Mouse (Mus musculus) MEL (cell line): ENCODE results near the gene Prkce. TPM values are rescaled to one million over a fixed set of nuclear protein-coding genes. Genes with fewer than 3 reads are reported as not detected.

Source experiments
- DNase-seq: peaks from one replicate; pipeline ENCODE4 v3.0.0; 2011; ENCODE audit warnings: low read depth, low spot score
- H3K27ac ChIP-seq: 2 replicates; pipeline ENCODE4 v1.5.1; 2012; ENCODE audit warnings: low read depth, mild to moderate bottlenecking, control low read depth, low read length, moderate library complexity; ENCODE audit not compliant: control insufficient read depth
- H3K27me3 ChIP-seq, 2 experiments: fragments of 150-350 bp in 1 of 2; sonication (generic) in 1 of 2; 2 replicates each; pipeline ENCODE4 v1.6.1; 2012; ENCODE audit warnings: low read length in 2 of 2, mild to moderate bottlenecking in 2 of 2, improper control_type of control experiment in 1 of 2, moderate library complexity in 1 of 2; ENCODE audit not compliant: insufficient read depth in 2 of 2, control insufficient read depth in 1 of 2
- H3K36me3 ChIP-seq, 2 experiments: 2 replicates each; pipeline ENCODE4 v1.6.1; 2012 to 2014; ENCODE audit warnings: low read length in 2 of 2, improper control_type of control experiment in 1 of 2, inconsistent platforms in 1 of 2, mild to moderate bottlenecking in 1 of 2; ENCODE audit not compliant: insufficient read depth in 2 of 2, control insufficient read depth in 1 of 2
- H3K4me1 ChIP-seq, 2 experiments: fragments of 150-350 bp in 1 of 2; sonication (generic) in 1 of 2; 2 replicates each; pipeline ENCODE4 v1.6.1; 2012; ENCODE audit warnings: low read length in 2 of 2, improper control_type of control experiment in 1 of 2, mild to moderate bottlenecking in 1 of 2; ENCODE audit not compliant: insufficient read depth in 2 of 2, control insufficient read depth in 1 of 2
- H3K4me3 ChIP-seq, 2 experiments: fragments of 150-350 bp in 1 of 2; sonication (generic) in 1 of 2; 2 replicates each; pipeline ENCODE4 v1.5.1; 2012; ENCODE audit warnings: low read depth in 2 of 2, low read length in 2 of 2, mild to moderate bottlenecking in 2 of 2, moderate library complexity in 2 of 2, control low read depth in 1 of 2, improper control_type of control experiment in 1 of 2; ENCODE audit not compliant: control insufficient read depth in 1 of 2, insufficient read depth in 1 of 2
- H3K79me2 ChIP-seq: 2 replicates; pipeline ENCODE4 v1.6.1; 2012; ENCODE audit warnings: mild to moderate bottlenecking, low read length, moderate library complexity; ENCODE audit not compliant: control insufficient read depth, poor library complexity, insufficient read depth
- H3K9ac ChIP-seq: 2 replicates; pipeline ENCODE4 v1.6.1; 2012; ENCODE audit warnings: low read depth, mild to moderate bottlenecking, control low read depth, low read length, moderate library complexity; ENCODE audit not compliant: control insufficient read depth, poor library complexity, severe bottlenecking
- H3K9me3 ChIP-seq: fragments of 150-350 bp; sonication (generic); replicated peaks from 2 replicates; pipeline ENCODE4 v1.6.1; 2012; ENCODE audit warnings: mild to moderate bottlenecking, low read length, improper control_type of control experiment, moderate library complexity; ENCODE audit not compliant: insufficient read depth
- BHLHE40 ChIP-seq: IDR thresholded peaks from 2 replicates; pipeline ENCODE4 v1.6.1; 2012; ENCODE audit warnings: low read depth, mild to moderate bottlenecking, inconsistent platforms, low read length, improper control_type of control experiment, borderline replicate concordance
- CHD1 ChIP-seq: IDR thresholded peaks from 2 replicates; pipeline ENCODE4 v1.6.1; 2012; ENCODE audit warnings: low read depth, mild to moderate bottlenecking, inconsistent platforms, low read length, improper control_type of control experiment
- CHD2 ChIP-seq: IDR thresholded peaks from 2 replicates; pipeline ENCODE4 v1.6.1; 2011; ENCODE audit warnings: low read length, improper control_type of control experiment
- CTCF ChIP-seq, 3 experiments: IDR thresholded peaks in 2 of 3; conservative IDR thresholded peaks in 1 of 3; 2 replicates each; pipeline ENCODE4 v1.5.1; 2011 to 2012; ENCODE audit warnings: low read length in 3 of 3, low read depth in 2 of 3, mild to moderate bottlenecking in 2 of 3, improper control_type of control experiment in 1 of 3, inconsistent platforms in 1 of 3, mixed read lengths in 1 of 3, moderate library complexity in 1 of 3; ENCODE audit not compliant: control insufficient read depth in 1 of 3, insufficient read depth in 1 of 3, poor library complexity in 1 of 3, severe bottlenecking in 1 of 3
- E2F4 ChIP-seq: IDR thresholded peaks from 2 replicates; pipeline ENCODE4 v1.6.1; 2011; ENCODE audit warnings: low read depth, low read length, improper control_type of control experiment, borderline replicate concordance
- EP300 ChIP-seq, 2 experiments: IDR thresholded peaks; 2 replicates each; pipeline ENCODE4 v1.6.1; 2011; ENCODE audit warnings: improper control_type of control experiment in 2 of 2, low read length in 2 of 2, low read depth in 1 of 2, mild to moderate bottlenecking in 1 of 2
- ETS1 ChIP-seq: IDR thresholded peaks from 2 replicates; pipeline ENCODE4 v1.6.1; 2012; ENCODE audit warnings: low read depth, mild to moderate bottlenecking, inconsistent platforms, low read length, improper control_type of control experiment, moderate library complexity
- GABPA ChIP-seq: IDR thresholded peaks from 2 replicates; pipeline ENCODE4 v1.6.1; 2012; ENCODE audit warnings: low read depth, mild to moderate bottlenecking, inconsistent platforms, low read length, improper control_type of control experiment, moderate library complexity
- GATA1 ChIP-seq: IDR thresholded peaks from 2 replicates; pipeline ENCODE4 v1.6.1; 2011; ENCODE audit warnings: low read depth, low read length, improper control_type of control experiment
- HCFC1 ChIP-seq: IDR thresholded peaks from 2 replicates; pipeline ENCODE4 v1.6.1; 2012; ENCODE audit warnings: low read depth, mild to moderate bottlenecking, inconsistent platforms, low read length, improper control_type of control experiment, moderate library complexity
- JUND ChIP-seq: IDR thresholded peaks from 2 replicates; pipeline ENCODE4 v1.6.1; 2011; ENCODE audit warnings: low read depth, mild to moderate bottlenecking, improper control_type of control experiment, low read length
- KAT2A ChIP-seq: conservative IDR thresholded peaks from 2 replicates; pipeline ENCODE4 v1.6.1; 2012; ENCODE audit warnings: low read depth, low read length, improper control_type of control experiment, inconsistent platforms
- MAFK ChIP-seq: IDR thresholded peaks from 2 replicates; pipeline ENCODE4 v1.6.1; 2011; ENCODE audit warnings: low read depth, mild to moderate bottlenecking, low read length, improper control_type of control experiment, borderline replicate concordance
- MAX ChIP-seq: IDR thresholded peaks from 2 replicates; pipeline ENCODE4 v1.6.1; 2011; ENCODE audit warnings: low read length, improper control_type of control experiment
- MAZ ChIP-seq: IDR thresholded peaks from 2 replicates; pipeline ENCODE4 v1.6.1; 2012; ENCODE audit warnings: low read depth, mild to moderate bottlenecking, inconsistent platforms, low read length, improper control_type of control experiment
- MEF2A ChIP-seq: IDR thresholded peaks from 2 replicates; pipeline ENCODE4 v1.6.1; 2014; ENCODE audit warnings: low read depth, mild to moderate bottlenecking, inconsistent platforms, low read length, improper control_type of control experiment; ENCODE audit not compliant: poor library complexity, insufficient replicate concordance, severe bottlenecking; ENCODE audit errors: extremely low read depth
- MXI1 ChIP-seq: IDR thresholded peaks from 2 replicates; pipeline ENCODE4 v1.6.1; 2011; ENCODE audit warnings: mild to moderate bottlenecking, low read depth, low read length, improper control_type of control experiment
- MYB ChIP-seq: IDR thresholded peaks from 2 replicates; pipeline ENCODE4 v1.6.1; 2011; ENCODE audit warnings: mild to moderate bottlenecking, low read depth, low read length, improper control_type of control experiment
- MYC ChIP-seq: IDR thresholded peaks from 2 replicates; pipeline ENCODE4 v1.6.1; 2011; ENCODE audit warnings: low read depth, mild to moderate bottlenecking, low read length, improper control_type of control experiment, moderate library complexity
- NELFE ChIP-seq: IDR thresholded peaks from 2 replicates; pipeline ENCODE4 v1.6.1; 2011; ENCODE audit warnings: low read depth, low read length, improper control_type of control experiment
- NRF1 ChIP-seq: IDR thresholded peaks from 2 replicates; pipeline ENCODE4 v1.6.1; 2014; ENCODE audit warnings: low read depth, mild to moderate bottlenecking, inconsistent platforms, low read length, improper control_type of control experiment, moderate library complexity; ENCODE audit not compliant: poor library complexity, insufficient read depth, severe bottlenecking
- POLR2A ChIP-seq, 2 experiments: IDR thresholded peaks; 2 replicates each; pipeline ENCODE4 v1.6.1; 2011 to 2012; ENCODE audit warnings: low read length in 2 of 2, mild to moderate bottlenecking in 2 of 2, control low read depth in 1 of 2, improper control_type of control experiment in 1 of 2, low read depth in 1 of 2, moderate library complexity in 1 of 2; ENCODE audit not compliant: control insufficient read depth in 1 of 2, insufficient read depth in 1 of 2, poor library complexity in 1 of 2
- POLR2AphosphoS2 ChIP-seq: IDR thresholded peaks from 2 replicates; pipeline ENCODE4 v1.6.1; 2011; ENCODE audit warnings: low read length, improper control_type of control experiment
- POLR2AphosphoS5 ChIP-seq: IDR thresholded peaks from 2 replicates; pipeline ENCODE4 v1.6.1; 2012; ENCODE audit warnings: low read depth, borderline replicate concordance, mild to moderate bottlenecking, inconsistent platforms, low read length, moderate library complexity, mixed read lengths
- RAD21 ChIP-seq: IDR thresholded peaks from 2 replicates; pipeline ENCODE4 v1.6.1; 2011; ENCODE audit warnings: mild to moderate bottlenecking, low read depth, low read length, improper control_type of control experiment
- RCOR1 ChIP-seq: IDR thresholded peaks from 2 replicates; pipeline ENCODE4 v1.6.1; 2012; ENCODE audit warnings: low read depth, mild to moderate bottlenecking, inconsistent platforms, low read length, improper control_type of control experiment
- SIN3A ChIP-seq: IDR thresholded peaks from 2 replicates; pipeline ENCODE4 v1.6.1; 2012; ENCODE audit warnings: low read length, improper control_type of control experiment, inconsistent platforms
- SMC3 ChIP-seq: IDR thresholded peaks from 2 replicates; pipeline ENCODE4 v1.6.1; 2011; ENCODE audit warnings: low read depth, low read length, improper control_type of control experiment
- TAL1 ChIP-seq: IDR thresholded peaks from 2 replicates; pipeline ENCODE4 v1.6.1; 2012; ENCODE audit warnings: mild to moderate bottlenecking, inconsistent platforms, low read length, moderate library complexity, mixed read lengths
- TBP ChIP-seq: IDR thresholded peaks from 2 replicates; pipeline ENCODE4 v1.8.0; 2011; ENCODE audit warnings: low read depth, low read length, improper control_type of control experiment
- TCF12 ChIP-seq: IDR thresholded peaks from 2 replicates; pipeline ENCODE4 v1.6.1; 2014; ENCODE audit warnings: low read depth, mild to moderate bottlenecking, inconsistent platforms, low read length, improper control_type of control experiment, moderate library complexity
- UBTF ChIP-seq: IDR thresholded peaks from 2 replicates; pipeline ENCODE4 v1.6.1; 2012; ENCODE audit warnings: low read depth, mild to moderate bottlenecking, inconsistent platforms, low read length, improper control_type of control experiment, moderate library complexity, borderline replicate concordance; ENCODE audit not compliant: insufficient read depth
- USF1 ChIP-seq: IDR thresholded peaks from 2 replicates; pipeline ENCODE4 v1.6.1; 2014; ENCODE audit warnings: low read depth, mild to moderate bottlenecking, inconsistent platforms, low read length, improper control_type of control experiment, moderate library complexity
- USF2 ChIP-seq, 2 experiments: IDR thresholded peaks; 2 replicates each; pipeline ENCODE4 v1.6.1; 2011 to 2012; ENCODE audit warnings: improper control_type of control experiment in 2 of 2, low read length in 2 of 2, borderline replicate concordance in 1 of 2, inconsistent platforms in 1 of 2, low read depth in 1 of 2, mild to moderate bottlenecking in 1 of 2; ENCODE audit not compliant: insufficient read depth in 1 of 2
- ZC3H11A ChIP-seq: IDR thresholded peaks from 2 replicates; pipeline ENCODE4 v1.6.1; 2012; ENCODE audit warnings: low read depth, mild to moderate bottlenecking, inconsistent platforms, low read length, improper control_type of control experiment
- ZKSCAN1 ChIP-seq: IDR thresholded peaks from 2 replicates; pipeline ENCODE4 v1.6.1; 2012; ENCODE audit warnings: low read depth, mild to moderate bottlenecking, inconsistent platforms, low read length, improper control_type of control experiment, moderate library complexity
- ZMIZ1 ChIP-seq: IDR thresholded peaks from 2 replicates; pipeline ENCODE4 v1.6.1; 2012; ENCODE audit warnings: low read depth, mild to moderate bottlenecking, inconsistent platforms, low read length, improper control_type of control experiment, moderate library complexity
- ZNF384 ChIP-seq: IDR thresholded peaks from 2 replicates; pipeline ENCODE4 v1.6.1; 2012; ENCODE audit warnings: low read depth, mild to moderate bottlenecking, inconsistent platforms, low read length, improper control_type of control experiment
- polyA plus RNA-seq, 2 experiments: library from polyadenylated mRNA; stranded (reverse) in 1 of 2; unstranded in 1 of 2; fragments of >175 nt in 1 of 2; fragments of >200 nt in 1 of 2; gene quantifications; 2 replicates each; pipeline versions ENCODE4 v1.2.1 to v1.2.4; 2012; ENCODE audit warnings: low replicate concordance in 2 of 2, low read depth in 1 of 2; ENCODE audit not compliant: insufficient read length in 2 of 2, insufficient read depth in 1 of 2, missing spikeins in 1 of 2
- total RNA-seq: library from RNA; depleted of rRNA; stranded (reverse); fragments of 300-350 nt; gene quantifications from 2 replicates; pipeline ENCODE4 v1.2.3, GENCODE M21; 2012

The Prkce gene
- total and polyA plus RNA-seq, 3 experiments: 3.0 to 5.3 TPM; not detected in 1

- H3K27me3 ChIP-seq: no peaks in the 10 kb centered on the region
- DNase-seq: peak; percentile 85
- no peak overlapping the region for H3K4me3 ChIP-seq
- H3K36me3 ChIP-seq: peaks cover 0 to 8% of the 10 kb centered on the region in 2 experiments; a peak in 2 of 4 replicates
- peak overlapping the region; percentile 36; the same call in 1 of the 2 replicates for H3K9ac ChIP-seq
- H3K27ac ChIP-seq: peak overlapping the region; percentile 40
- no peaks in the 10 kb centered on the region for H3K79me2 ChIP-seq
- no peaks in the 10 kb centered on the region for H3K9me3 ChIP-seq
- peaks cover 12 to 16% of the 10 kb centered on the region in 2 experiments for H3K4me1 ChIP-seq
- TF ChIP-seq SIN3A: no peak
- no peak for TF ChIP-seq POLR2AphosphoS2
- no peak for TF ChIP-seq KAT2A
- no peak for TF ChIP-seq CHD1
- 0 out of 2 replicates have a peak, but pooled peaks have one; percentile 22 for TF ChIP-seq TCF12
- TF ChIP-seq MAX: peak; percentile 81
- no peak for TF ChIP-seq BHLHE40
- TF ChIP-seq E2F4: no peak
- no peak for TF ChIP-seq ZNF384
- no peak for TF ChIP-seq NELFE
- TF ChIP-seq MXI1: peak; percentile 81
- no peak for TF ChIP-seq NRF1
- TF ChIP-seq CHD2: no peak
- TF ChIP-seq ETS1: peak; percentile 56; the same call in 1 of the 2 replicates
- TF ChIP-seq POLR2A (IDR thresholded peaks at IDR 0.05; ENCODE audit: control insufficient read depth in 1 of 2, insufficient read depth in 1 of 2, low read depth in 1 of 2, low read length in 2 of 2, poor library complexity in 1 of 2): no peak
- no peak for TF ChIP-seq MYB
- TF ChIP-seq CTCF (IDR thresholded peaks at IDR 0.05 in 2 of 3, conservative IDR thresholded peaks at IDR 0.05 in 1 of 3; ENCODE audit: control insufficient read depth in 1 of 3, insufficient read depth in 1 of 3, low read depth in 2 of 3, low read length in 3 of 3, poor library complexity in 1 of 3, severe bottlenecking in 1 of 3): no peak
- TF ChIP-seq POLR2AphosphoS5: no peak
- no peak for TF ChIP-seq GABPA
- no peak for TF ChIP-seq ZC3H11A
- TF ChIP-seq USF2 (IDR thresholded peaks at IDR 0.05; ENCODE audit: borderline replicate concordance in 1 of 2, insufficient read depth in 1 of 2, low read depth in 1 of 2, low read length in 2 of 2): no peak
- TF ChIP-seq USF1: no peak
- no peak for TF ChIP-seq ZKSCAN1
- no peak for TF ChIP-seq JUND
- TF ChIP-seq EP300 (IDR thresholded peaks at IDR 0.05; ENCODE audit: low read depth in 1 of 2, low read length in 2 of 2): no peak
- no peak for TF ChIP-seq MAZ
- no peak for TF ChIP-seq RAD21
- TF ChIP-seq MAFK: no peak
- TF ChIP-seq ZMIZ1: no peak
- no peak for TF ChIP-seq HCFC1
- TF ChIP-seq RCOR1: no peak
- TF ChIP-seq MEF2A: no peak
- TF ChIP-seq GATA1: peak; percentile 30; the same call in 1 of the 2 replicates
- no peak for TF ChIP-seq SMC3
- TF ChIP-seq TBP: no peak
- 0 out of 2 replicates have a peak, but pooled peaks have one; percentile 73 for TF ChIP-seq UBTF
- TF ChIP-seq TAL1: no peak
- peak; percentile 69; the same call in 1 of the 2 replicates for TF ChIP-seq MYC
Observed at GRCm38 (mm10) chr17:86344032-86344431, 176.4 kb downstream of the Prkce start.
